Mouse (Mus musculus) layer of hippocampus, adult 2 months (tissue): Measurements from ENCODE around the gene Aif1. TPM values are rescaled to one million over a fixed set of nuclear protein-coding genes. Genes with fewer than 3 reads are reported as not detected.
"Not testable (repeated sequence)": the region's sequence is repeated elsewhere in the genome, so short reads cannot be mapped to it uniquely, and the experiment has no call there.

Source experiments
- DNase-seq, 2 experiments: peaks; one replicate each; pipeline ENCODE4 v3.0.0; 2022; ENCODE audit warnings: low spot score in 2 of 2
- H3K27ac ChIP-seq: fragments of 200-600 bp; 2 replicates; pipeline ENCODE4 v1.8.1; 2022
- H3K4me3 ChIP-seq: fragments of 200-600 bp; 2 replicates; pipeline ENCODE4 v1.8.1; 2022; ENCODE audit warnings: mild to moderate bottlenecking
- CTCF ChIP-seq: fragments of 200-600 bp; conservative IDR thresholded peaks from 2 replicates; pipeline ENCODE4 v1.8.1; 2022; ENCODE audit warnings: antibody characterized with exemption, mild to moderate bottlenecking, moderate library complexity
- microRNA-seq, 2 experiments: library from miRNA; unstranded; fragments of <30 nt; microRNA quantifications; one replicate each; pipeline ENCODE4 v1.2.0; 2021
- total RNA-seq, 2 experiments: library from RNA; stranded (reverse); gene quantifications; 2 replicates each; pipeline ENCODE4 v1.2.3; 2021

Aif1 gene
- total RNA-seq, 2 experiments from 2014 or later = 11.1 to 11.8 TPM

DNA sequence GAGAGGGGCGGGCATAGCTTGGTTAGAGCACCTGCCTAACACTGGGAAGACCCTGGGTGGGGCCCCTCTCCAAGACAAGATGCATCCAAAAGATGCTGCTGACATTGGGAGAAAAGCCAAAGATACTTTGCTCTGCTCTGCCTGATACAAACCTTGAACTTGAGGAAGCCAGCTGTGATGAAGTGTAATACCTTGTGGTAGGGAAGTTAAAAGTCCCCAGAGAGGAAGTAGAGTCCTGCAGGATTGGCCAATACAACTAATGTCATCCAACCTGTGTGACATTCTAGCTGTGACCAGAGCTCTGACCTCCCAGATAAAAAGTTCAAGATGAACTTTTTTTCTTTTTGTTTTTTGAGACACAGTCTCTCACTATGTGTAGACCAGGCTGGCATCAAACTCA lies 50.8 kb downstream of the Aif1 start:
- DNase-seq = no peak
- Histone ChIP-seq H3K27ac (peak overlapping the region; percentile 92; the same call in 1 of the 2 replicates), H3K4me3 (no peak overlapping the region)
- TF ChIP-seq CTCF = no peak

GRCm38 (mm10) chr17:35124261-35124896 lies 51.5 kb downstream of the Aif1 start:
- H3K4me3 ChIP-seq, DNase-seq, H3K27ac ChIP-seq: not testable (repeated sequence)

DNA sequence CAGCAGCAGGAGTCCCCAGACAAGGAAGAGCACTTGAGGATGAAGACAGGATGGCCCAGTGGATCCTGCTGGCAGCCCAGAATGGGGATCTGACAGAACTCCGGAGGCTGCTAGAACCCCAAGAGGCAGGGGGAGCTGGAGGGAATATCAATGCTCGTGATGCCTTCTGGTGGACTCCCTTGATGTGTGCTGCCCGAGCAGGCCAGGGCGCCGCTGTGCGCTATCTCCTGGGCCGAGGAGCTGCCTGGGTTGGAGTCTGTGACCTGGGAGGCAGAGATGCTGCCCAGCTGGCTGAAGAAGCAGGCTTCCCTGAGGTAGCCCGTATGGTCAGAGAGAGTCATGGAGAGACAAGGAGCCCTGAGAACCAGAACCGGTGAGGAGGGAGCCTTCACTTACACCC lies 52.6 kb downstream of the Aif1 start:
- not testable (repeated sequence) for DNase-seq, H3K27ac ChIP-seq, H3K4me3 ChIP-seq

- peak; percentile 72 to 73 for DNase-seq
- H3K27ac ChIP-seq = peak within 1 kb of the TSS; percentile 91
- TF ChIP-seq CTCF = peak; percentile 72
- H3K4me3 ChIP-seq = peak within 1 kb of the TSS; percentile 92
Measured at GRCm38 (mm10) chr17:35121871-35122303, 54.0 kb downstream of the Aif1 start, which contains the start of gene Csnk2b. Gene Csnk2b, minus strand, starts transcription at chr17:35122053.

DNA sequence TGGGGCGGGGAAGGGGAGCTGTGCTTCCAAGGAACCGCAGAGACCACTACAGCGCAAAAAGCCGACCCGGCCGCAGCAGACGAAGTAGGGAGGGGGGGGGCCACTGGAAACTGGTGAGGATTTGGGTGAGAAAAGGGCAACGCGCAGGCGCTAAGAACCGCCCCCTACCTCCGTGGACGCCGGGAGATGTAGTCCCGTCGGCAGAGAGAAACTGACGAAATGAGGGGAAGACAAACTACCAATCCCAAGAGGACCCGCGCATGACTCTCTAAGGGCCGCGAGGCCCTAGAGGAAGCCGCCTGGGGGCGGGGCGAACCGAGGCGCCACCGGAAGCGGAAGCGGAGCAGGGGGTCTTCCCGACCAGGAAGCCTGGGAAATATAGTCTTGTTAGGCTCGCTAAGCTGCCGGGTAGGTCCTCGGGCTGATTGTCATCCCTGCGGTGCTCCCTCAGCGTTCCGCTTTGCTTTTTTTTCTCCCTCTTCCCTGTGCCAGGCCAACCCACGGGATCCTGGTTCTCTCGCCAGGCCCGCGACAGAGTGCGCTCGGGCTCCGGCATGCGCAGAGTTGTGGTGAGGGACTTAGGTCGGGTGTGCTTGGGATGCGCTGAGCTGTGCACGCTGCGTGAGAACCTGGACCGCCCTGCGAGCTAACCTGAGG lies 54.6 kb downstream of the Aif1 start, which contains the start of gene Gpank1:
Gene Gpank1, plus strand, starts transcription at position 313 of the 657 bp plus-strand sequence.
- TF ChIP-seq CTCF = no peak
- peak; percentile 98 to 99 for DNase-seq
- Histone ChIP-seq H3K27ac (peak within 1 kb of the TSS; percentile 91), H3K4me3 (peak within 1 kb of the TSS; percentile 92)

Small RNAs within 50 kb of the gene (microRNA-seq; reads per million reads assigned to microRNA genes)
- gene Mir6973a (0 reads per million in 2 experiments), gene Mir6974 (0 reads per million in 2 experiments)

Other genes starting within 250 kb of the Aif1 start
- 10 to 100 TPM; 39.4 to 43.1 TPM for gene Neu1, start 244.8 kb downstream of the Aif1 start, total RNA-seq
- gene Hspa1b, start 216.8 kb downstream of the Aif1 start, total RNA-seq = 10 to 100 TPM; 21.4 to 24.7 TPM
- not detected for gene Gm20481, start 206.2 kb downstream of the Aif1 start, total RNA-seq
- gene Hspa1a, start 203.9 kb downstream of the Aif1 start, total RNA-seq = 10 to 100 TPM; 16.9 to 18.1 TPM
- gene Hspa1l, start 203.4 kb downstream of the Aif1 start, total RNA-seq = under 1 TPM; 0.44 to 0.49 TPM
- 10 to 100 TPM; 15.9 to 21.8 TPM for gene Lsm2, start 194.2 kb downstream of the Aif1 start, total RNA-seq
- gene Vars, start 175.1 kb downstream of the Aif1 start, total RNA-seq = 10 to 100 TPM; 48.2 to 55.1 TPM
- under 1 TPM; 0.20 to 0.26 TPM for gene Vwa7, start 159.5 kb downstream of the Aif1 start, total RNA-seq
- gene Sapcd1, start 148.1 kb downstream of the Aif1 start, total RNA-seq = under 1 TPM in 1 of 2 experiments, not detected in 1; 0.67 TPM
- 1 to 10 TPM in 1 of 2 experiments, under 1 TPM in 1; 0.26 to 1.1 TPM for gene Msh5, start 129.3 kb downstream of the Aif1 start, total RNA-seq
- 1 to 10 TPM; 9.2 to 9.6 TPM for gene Clic1, start 126.1 kb downstream of the Aif1 start, total RNA-seq
- 10 to 100 TPM; 13.7 to 15.8 TPM for gene Ddah2, start 117.0 kb downstream of the Aif1 start, total RNA-seq
- not detected for gene Ly6g6c, start 110.7 kb downstream of the Aif1 start, total RNA-seq
- gene Mpig6b, start 109.9 kb downstream of the Aif1 start, total RNA-seq = not detected
- gene Ly6g6e, start 99.2 kb downstream of the Aif1 start, total RNA-seq = 1 to 10 TPM; 2.5 to 3.5 TPM
- gene Ly6g6d, start 98.0 kb downstream of the Aif1 start, total RNA-seq = 1 to 10 TPM; 1.1 TPM
- under 1 TPM in 1 of 2 experiments, not detected in 1; 0.52 TPM for gene Ly6g6f, start 90.5 kb downstream of the Aif1 start, total RNA-seq
- gene Abhd16a, start 86.8 kb downstream of the Aif1 start, total RNA-seq = 100 to 1,000 TPM; 110 to 113 TPM
- gene Ly6g5c, start 67.8 kb downstream of the Aif1 start, total RNA-seq = not detected
- gene Ly6g5b, start 60.6 kb downstream of the Aif1 start, total RNA-seq = under 1 TPM in 1 of 2 experiments, not detected in 1; 0.54 TPM
- gene Gpank1, start 54.6 kb downstream of the Aif1 start, total RNA-seq = 10 to 100 TPM; 15.0 to 15.9 TPM
- 100 to 1,000 TPM; 170 to 178 TPM for gene Csnk2b, start 54.0 kb downstream of the Aif1 start, total RNA-seq
- 10 to 100 TPM; 25.2 to 29.3 TPM for gene D17H6S53E, start 49.7 kb downstream of the Aif1 start, total RNA-seq
- gene Apom, start 44.0 kb downstream of the Aif1 start, total RNA-seq = under 1 TPM; 0.37 to 0.49 TPM
- 100 to 1,000 TPM; 320 to 334 TPM for gene Bag6, start 40.9 kb downstream of the Aif1 start, total RNA-seq
- gene Prrc2a, start 11.2 kb downstream of the Aif1 start, total RNA-seq = 100 to 1,000 TPM; 339 to 370 TPM
- 1 to 10 TPM; 6.2 to 8.6 TPM for gene Lst1, start 12.4 kb upstream of the Aif1 start, total RNA-seq
- under 1 TPM; 0.76 to 0.77 TPM for gene Ltb, start 18.4 kb upstream of the Aif1 start, total RNA-seq
- gene Tnf, start 25.9 kb upstream of the Aif1 start, total RNA-seq = not detected
- under 1 TPM; 0.54 to 0.59 TPM for gene Lta, start 29.3 kb upstream of the Aif1 start, total RNA-seq
- not detected for gene Gm16181, start 44.8 kb upstream of the Aif1 start, total RNA-seq
- 100 to 1,000 TPM; 615 to 646 TPM for gene Atp6v1g2, start 57.6 kb upstream of the Aif1 start, total RNA-seq
- 10 to 100 TPM; 13.3 to 15.1 TPM for gene Nfkbil1, start 59.7 kb upstream of the Aif1 start, total RNA-seq
- gene Ddx39b, start 65.7 kb upstream of the Aif1 start, total RNA-seq = 100 to 1,000 TPM; 230 to 239 TPM
- 10 to 100 TPM; 15.7 to 21.2 TPM for gene H2-D1, start 86.7 kb upstream of the Aif1 start, total RNA-seq
- under 1 TPM; 0.13 to 0.47 TPM for gene H2-Q1, start 144.3 kb upstream of the Aif1 start, total RNA-seq
- gene H2-Q2, start 166.2 kb upstream of the Aif1 start, total RNA-seq = under 1 TPM in 1 of 2 experiments, not detected in 1; 0.38 TPM
- gene H2-Q4, start 203.5 kb upstream of the Aif1 start, total RNA-seq = 1 to 10 TPM; 1.7 to 2.3 TPM
- gene H2-Q6, start 248.8 kb upstream of the Aif1 start, total RNA-seq = not detected